In the genomic region with DNA sequence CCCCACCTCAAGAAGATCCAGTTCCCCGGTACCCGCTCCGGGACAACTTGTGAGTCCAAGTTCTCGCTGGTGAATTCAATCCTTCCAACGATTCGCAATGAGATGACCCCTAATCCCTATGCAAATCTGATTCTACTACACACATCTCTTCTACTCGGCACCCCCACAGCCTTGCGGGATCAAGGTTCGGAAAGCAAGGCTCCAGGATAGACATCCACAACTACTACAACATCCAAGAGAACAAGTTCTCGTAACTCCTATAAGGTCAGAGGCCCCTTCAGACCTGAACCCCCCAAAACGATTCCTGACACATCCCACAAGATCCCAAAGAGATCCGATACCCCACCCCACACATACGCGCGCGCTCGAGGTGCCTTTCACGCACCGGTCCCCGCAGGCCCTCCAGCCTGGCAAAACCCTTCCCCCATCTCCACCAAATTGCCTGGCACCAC, we compare ENCODE assay signal across 1 mouse cellular context.
TF ChIP-seq lines count a peak whose summit lies in the region.

No protein-coding gene starts in this region.

TF ChIP-seq in MEL, 35 proteins besides CTCF, POLR2A, EP300 and RAD21:
- TF ChIP-seq MAX (IDR thresholded peaks at IDR 0.05; ENCODE audit: low read length) (0 out of 2 replicates have a peak, but pooled peaks have one; percentile 9), ETS1 (IDR thresholded peaks at IDR 0.05; ENCODE audit: low read depth, low read length) (no peak)
